Mouse (Mus musculus) thymus, postnatal 4 days (tissue): ENCODE measurements around the gene Usp7.
"Not testable (repeated sequence)": the region's sequence is repeated elsewhere in the genome, so short reads cannot be mapped to it uniquely, and the experiment has no call there.

Experiments used
- DNase-seq: peaks from one replicate; pipeline ENCODE4 v3.0.0; 2021

Gene Usp7

DNA sequence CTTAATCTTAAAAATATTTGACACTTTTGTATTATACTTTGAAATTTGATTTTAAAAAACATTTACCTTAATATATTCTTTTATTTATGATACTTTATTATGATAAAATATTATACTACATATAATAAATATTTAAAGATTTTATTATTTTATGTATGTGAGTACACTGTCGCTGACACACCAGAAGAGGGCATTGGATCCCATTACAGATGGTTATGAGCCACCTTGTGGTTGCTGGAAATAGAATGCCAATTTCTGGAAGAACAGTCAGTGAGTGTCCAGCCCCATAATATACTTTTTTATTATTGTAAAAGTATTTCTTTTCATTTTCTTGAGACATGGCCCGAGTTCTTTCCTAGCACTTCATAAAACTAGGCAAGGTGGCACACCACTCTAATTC, 10.4 kb downstream of the Usp7 start:
- DNase-seq = no peak

DNA sequence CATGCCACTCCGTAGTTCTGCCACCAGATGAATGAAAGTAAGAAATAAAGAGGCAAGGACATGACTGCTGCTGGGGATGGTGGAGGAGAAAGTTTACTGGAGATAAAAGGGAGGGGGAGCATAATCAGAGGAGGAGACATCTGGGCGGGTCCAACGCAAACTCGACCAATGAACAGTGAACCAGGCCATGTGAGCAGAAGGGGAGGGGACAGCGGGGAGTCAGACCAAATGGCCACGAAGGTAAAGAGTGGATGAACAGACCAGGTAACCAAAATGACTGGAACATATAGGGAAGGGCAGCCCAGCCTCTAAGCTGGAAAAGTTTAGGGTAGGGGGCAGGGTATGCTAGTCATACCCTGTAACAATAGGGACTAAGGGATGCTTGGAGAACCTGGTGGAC, 10.9 kb downstream of the Usp7 start:
- no peak for DNase-seq

DNA sequence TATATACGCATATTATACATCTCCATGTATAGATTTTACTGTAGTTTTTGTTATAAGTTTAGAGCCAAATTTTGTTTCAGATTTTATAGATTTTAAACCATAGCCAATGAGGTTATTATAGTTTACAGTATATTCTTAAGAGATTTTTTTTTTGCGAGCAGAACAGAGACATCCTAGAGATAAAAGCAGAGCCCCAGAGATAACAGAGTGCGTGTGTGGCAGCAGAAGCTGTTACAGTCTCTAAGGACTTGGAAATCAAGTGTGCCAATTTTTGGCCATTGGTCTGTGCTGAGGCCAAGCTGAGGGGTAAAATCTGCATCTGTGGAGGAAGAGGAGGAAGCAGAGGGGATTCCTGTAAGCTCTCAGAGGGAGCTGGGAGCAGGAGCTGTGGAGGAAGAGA, 11.9 kb downstream of the Usp7 start:
- no peak for DNase-seq

DNA sequence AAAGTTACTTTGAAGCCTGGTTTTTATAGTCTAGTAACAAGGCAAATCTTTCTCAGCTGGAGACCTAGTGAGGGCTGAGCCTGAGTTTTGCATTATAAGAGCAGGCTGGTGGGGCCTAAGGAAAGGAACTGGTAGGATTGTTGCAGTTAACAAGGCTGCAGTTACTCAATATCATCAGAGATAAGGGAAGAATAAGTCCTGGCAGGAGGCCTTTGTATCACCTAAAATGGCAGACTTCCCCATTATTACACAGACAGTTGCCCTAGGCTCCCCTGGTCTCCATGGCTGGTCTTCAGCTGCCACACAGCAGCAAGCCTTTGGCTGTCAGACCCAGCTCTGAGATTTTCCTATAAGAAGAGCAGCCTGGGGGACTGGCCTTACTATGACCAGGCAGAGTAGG, 13.4 kb downstream of the Usp7 start:
- no peak for DNase-seq

DNA sequence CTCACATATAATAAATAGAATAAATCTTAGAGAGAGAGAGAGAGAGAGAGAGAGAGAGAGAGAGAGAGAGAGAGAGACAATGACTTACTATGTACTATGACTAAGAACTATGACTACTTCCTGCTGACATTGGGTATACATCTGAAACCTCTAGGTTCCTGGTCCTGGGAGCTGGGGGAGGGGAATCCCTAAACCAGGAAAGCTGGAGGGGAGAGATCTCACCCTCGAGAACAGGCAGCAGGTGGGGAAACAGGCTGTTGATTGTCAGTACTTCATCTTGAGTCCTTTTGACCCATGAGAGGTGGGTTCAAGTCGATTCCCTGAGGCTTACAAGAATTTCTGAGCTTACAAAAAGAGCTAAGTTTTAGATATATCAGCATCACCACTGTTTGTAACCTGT, 14.9 kb downstream of the Usp7 start:
- no peak for DNase-seq

DNA sequence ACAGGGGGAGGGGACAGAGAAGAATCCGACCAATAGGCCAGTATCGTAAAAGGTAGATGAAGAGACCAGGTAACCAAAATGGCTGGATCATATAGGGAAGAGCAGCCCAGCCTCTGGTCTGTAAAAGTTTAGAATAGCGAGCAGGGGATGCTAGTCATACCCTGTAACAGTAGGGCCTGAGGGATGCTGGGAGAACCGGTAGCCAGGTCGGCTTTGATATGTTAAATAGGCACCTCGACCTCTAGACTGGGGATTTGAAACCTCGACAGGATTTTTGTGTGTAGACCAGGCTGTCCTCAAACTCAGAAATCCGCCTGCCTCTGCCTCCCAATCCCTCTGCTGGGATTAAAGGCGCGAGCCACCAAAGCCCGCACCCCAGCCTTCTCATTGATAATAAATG, 15.5 kb downstream of the Usp7 start:
- no peak for DNase-seq

DNA sequence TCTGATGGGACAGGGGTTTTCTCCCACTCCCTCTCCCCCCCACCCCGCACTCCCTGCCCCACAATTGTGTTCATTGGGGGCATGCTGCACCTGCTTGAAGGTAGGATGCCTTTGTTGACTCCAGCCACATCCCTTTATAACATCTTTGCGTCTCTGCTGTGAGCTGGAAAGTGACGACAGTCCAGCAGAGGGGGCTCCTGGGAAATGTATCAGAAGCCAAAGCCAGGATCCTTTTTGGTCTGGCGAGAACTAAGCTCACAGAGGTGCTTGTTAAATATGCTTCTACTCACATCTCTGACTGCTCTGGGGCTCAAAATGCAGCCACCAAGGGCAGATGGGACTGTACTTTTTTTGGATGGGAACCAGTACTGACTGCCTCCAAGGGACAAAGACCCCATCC, 21.0 kb downstream of the Usp7 start:
- DNase-seq = peak; percentile 49

DNA sequence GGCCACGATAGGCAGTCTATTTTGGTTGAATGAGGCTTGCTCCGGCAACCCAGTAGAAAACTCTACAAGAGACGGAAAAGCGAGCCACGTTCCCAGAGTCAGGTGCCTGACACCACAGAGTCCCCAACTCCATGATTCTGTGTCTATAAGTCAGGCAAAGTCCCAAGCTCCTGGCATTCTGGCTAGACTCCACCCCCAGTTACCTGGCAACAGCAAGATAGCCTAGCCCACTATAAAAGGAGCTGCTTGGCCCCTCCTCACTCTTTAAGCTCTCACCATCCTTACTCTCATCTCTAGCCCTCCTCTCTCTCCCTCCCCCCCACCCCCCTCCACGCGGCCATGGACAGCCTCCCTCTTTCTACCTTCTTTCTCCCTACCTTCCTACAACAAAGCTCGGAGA, 21.8 kb downstream of the Usp7 start:
- DNase-seq = not testable (repeated sequence)

DNA sequence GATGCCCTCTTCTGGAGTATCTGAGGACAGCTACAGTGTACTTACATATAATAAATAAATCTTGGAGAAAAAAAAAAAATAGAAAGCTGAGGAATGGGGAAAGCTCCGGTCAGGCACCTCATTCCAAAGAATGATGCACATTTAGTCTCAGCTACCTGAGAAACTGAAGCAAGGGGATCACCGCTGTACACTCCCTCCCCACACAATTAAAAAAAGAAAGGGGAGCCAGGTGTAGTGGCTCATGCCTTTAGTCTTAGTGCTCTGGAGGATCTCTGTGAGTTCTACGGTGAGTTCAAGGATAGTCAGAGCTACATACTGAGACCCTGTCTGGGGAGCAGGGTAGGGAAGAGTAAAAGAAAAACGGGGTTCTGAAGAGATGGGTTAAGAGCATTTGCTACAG, 22.6 kb downstream of the Usp7 start:
- DNase-seq = no peak

DNA sequence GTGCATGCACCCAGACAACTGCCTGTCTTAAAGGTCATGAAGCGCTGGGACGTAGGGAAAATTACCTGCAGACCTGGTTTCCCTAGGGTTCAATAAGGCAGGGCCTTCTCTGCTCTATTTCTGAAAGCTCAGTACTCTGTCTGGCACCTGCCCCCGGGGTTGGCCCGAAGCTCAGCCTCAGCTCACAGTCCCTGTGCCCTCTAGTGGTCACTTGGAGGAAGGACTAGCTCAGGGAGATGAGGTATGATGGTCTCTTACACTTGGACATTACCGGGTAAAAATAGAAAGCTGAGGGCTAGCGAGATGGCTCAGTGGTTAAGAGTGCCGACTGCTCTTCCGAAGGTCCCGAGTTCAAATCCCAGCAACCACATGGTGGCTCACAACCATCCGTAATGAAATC, 23.0 kb downstream of the Usp7 start:
- DNase-seq = peak; percentile 82

DNA sequence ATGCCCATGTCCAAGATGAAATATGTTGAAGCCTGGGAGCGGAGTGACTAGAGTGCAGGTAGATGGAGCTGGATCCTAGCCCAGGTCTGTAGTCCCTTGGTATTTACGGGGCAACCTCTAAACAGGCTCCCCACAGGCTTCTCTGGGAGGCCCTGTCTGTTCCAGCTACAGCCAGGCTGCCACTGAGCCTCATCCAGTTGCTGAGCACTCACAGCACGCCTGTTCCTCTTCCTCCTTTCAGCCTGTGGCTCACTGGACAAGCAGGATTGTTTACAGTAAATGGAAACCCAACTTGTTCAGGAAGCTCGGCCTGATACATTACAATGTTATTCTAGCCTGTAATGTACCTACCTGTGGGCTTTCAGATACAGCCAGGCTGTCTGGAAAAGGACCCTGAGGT, 23.5 kb downstream of the Usp7 start:
- DNase-seq = no peak

DNA sequence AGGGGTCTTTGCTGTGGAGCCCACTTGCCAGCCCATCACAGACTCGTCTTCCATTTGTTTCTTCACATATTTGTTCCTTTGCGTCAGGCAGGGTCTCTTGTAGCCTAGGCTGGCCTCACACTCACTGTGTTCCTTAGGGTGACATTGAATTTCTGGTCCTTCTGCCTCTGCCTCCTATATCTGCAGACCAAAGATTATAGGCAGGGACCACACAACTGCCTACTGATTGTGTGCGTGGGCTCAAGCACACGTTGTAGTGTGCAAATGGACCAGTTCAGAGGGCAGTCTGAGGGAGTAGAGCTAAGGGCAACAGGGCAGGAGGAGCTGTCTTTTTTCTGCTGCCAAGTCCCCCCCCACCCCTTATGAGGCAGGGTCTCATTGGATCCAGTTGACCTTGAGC, 24.0 kb downstream of the Usp7 start:
- no peak for DNase-seq

DNA sequence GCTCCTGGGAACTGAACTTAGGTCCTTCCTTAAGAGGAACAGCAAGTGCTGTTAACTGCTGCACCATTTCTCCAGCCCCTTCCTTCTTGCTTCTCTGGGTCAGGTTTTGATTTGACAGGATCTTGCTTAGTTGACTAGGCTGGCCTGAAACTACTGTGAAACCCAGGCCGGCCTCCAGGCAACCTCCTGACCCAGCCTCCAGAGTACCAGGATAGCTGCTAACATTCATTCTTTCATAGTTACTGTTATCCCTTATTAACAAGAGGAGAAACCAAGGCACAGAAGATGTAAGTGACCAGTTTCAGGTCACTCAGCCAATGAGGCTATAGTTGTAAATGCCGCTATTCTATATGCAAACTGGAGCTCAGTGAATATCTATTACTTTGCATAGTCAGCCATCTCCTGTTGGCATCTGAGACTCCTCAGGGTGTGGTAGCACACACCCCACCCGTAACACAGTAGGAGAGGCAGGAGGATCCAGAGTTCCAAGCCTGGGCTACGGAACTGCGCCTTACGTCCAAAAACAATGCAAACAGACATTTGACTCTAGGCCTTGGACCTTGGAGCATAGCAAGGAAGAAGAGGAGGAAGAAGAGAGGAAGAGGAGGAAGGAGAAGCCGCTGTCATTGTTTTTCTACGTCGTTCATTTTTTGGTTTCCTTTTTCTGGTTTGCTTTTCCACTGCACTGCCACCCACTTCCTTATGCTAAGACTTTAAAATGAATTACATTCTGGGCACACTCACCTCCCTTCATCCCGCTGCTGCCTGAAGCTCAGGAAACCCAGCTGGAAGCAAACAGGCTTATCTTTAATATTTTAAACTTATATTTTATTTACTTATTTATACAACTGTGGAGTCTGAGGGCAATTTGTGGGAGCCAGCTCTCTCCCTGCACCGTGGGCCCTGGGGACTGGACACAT, 24.7 kb downstream of the Usp7 start:
- DNase-seq = no peak

DNA sequence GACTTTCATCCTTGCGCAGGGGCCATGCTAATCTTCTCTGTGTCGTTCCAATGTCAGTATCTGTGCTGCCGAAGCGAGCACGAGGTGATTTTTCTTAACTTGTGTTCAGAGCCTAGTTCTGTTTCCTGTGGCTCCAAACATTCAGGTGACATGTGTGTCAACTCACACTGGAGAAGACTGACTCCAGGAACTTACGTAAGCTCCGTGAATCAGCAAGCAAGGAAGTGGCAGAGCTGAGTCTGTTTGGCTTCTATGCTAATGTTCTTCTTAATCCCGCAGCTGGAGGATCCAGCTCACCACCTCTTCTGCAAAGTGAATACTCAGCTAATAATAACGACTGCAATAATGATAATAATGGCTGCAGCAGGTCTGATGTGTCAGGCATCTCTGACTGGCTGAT, 25.9 kb downstream of the Usp7 start:
- DNase-seq = no peak

DNA sequence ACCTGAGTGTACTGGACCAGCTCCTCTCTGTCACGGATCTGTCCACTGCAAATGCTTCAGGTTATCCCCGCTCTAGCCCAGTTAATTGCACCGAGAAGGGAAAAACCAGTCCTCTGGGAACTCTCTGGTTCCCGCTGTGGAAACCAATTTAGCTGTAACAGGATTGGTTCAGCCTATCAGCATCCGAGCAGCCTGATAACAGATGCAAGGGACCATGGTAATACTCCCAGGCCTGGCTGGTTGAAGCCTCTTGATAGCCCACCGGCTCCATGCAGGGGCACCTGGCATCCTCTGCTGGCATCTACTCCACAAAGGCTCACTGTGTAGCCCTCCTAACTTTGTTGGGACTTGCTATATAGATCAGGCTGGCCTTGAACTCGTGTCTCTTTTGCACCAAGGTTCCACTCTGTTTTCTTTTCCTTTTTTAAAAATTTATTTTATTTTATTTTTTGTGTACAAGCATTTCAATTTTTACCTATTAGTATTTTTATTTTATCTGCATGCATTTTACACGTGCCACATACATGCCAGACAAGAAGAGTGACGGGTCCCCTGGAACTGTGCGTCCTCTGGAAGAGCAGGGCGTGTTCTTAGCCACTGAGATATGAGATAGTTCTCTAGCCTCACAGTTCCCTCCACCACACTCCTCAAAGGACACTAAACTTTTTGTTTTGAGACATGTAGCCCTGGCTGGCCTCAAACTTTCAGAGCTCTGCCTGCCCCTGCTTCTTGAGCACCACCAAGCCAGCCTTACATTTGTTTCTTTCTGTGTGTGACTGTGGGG, 27.8 kb downstream of the Usp7 start:
- DNase-seq = no peak

DNA sequence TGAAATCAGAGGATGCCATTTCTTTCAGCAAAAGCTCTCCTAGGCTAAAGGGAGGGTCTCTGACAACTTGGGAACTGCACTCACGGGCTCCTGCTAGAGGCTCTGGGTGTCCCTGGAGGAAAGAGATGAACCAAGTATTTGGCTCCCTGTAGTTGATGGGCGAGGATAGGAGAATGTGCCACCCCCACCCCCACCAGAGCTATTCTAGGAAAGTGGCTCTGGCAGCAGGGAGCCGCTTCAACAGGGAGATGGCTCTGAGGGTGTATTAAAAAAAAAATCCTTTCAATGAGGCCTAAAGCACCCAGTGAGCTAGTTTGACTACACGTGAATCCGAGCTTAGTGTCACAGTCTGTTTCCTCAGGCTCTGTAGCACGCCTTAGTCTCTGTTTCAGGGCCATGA, 29.1 kb downstream of the Usp7 start:
- no peak for DNase-seq

DNA sequence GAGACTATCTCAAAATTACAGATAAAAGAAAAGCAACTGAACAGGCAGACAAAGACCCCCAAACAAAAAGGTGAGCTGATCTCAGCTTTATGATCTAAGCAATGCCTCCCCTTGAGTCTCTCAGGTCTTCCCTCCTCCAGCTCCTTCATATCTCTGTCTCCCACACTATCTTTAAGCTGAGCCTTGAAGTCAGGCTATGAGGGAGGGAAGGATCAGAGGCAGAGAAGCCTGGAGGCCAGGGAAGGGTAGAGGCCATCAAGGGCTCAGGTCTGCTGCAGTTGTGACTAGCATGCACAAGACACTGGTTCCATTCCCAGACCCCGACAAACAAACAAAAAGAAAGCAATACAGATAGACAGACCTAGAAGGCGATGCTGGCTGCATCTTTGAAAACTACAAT, 30.2 kb downstream of the Usp7 start:
- DNase-seq = no peak

DNA sequence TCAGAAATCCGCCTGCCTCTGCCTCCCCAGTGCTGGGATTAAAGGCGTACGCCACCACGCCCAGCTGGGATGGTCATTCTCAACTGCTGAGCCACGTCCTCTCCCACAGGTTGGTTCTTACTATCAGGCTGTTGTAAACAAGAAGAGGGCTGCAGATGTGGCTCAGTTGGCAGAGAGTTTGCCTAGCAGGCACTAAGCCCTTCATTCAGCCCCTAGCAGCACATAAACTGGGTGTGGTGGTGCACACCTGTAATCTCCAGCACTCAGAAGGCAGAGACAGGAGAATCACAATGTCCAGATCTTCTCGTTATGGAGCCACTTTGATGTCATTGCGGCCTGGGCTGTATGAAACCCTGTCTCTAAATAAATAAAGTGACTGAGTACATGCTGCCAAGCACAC, 31.1 kb downstream of the Usp7 start:
- no peak for DNase-seq

DNA sequence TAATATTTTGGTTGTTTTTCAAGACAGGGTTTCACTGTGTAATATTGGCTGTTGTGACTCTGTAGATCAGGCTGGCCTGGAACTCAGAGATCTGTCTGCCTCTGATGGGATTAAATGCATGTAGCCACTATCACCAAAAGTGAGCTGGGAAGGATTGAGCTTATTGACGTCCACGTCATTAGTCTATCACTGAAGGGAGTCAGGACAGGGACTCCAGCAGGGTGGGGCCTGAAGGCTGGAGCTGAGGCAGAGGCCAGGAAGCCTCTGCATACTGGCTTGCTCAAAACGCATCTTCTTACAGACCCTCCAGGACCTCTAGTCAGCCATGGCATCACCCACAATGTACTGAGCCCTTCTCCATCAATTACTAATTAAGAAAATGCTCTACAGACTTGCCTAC, 33.1 kb downstream of the Usp7 start:
- DNase-seq = no peak

DNA sequence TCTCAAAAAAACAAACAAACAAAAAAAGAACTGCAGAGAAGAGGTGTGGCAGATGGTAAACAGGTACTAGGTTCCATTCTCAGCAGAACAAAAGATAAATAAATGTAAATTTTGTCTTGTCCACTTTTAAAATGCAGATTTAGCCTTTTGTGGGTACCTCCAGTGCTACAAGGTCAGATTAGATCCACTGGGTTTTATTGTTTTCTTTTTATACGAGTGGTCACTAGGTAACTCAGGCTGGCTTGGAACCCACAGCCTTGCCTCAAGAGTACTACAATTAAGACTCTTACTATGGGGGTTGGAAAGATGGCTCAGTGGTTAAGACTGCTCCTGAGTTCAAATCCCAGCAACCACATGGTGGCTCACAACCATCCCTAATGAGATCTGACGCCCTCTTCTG, 33.9 kb downstream of the Usp7 start:
- no peak for DNase-seq

DNA sequence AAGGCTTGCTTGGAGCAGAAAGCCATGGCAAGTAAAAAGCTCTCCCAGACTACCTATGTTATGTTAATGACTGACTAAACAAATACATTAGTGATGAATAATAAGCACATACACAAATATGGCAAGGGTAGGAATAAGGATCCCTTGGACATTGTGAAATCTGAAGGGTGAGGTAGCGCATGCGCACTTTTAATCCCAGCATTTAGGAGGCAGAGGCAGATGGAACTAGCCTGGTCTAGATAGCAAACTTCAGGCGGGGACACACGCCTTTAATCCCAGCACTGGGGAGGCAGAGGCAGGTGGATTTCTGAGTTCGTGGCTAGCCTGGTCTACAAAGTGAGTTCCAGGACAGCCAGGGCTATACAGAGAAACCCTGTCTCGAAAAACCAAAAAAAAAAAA, 34.5 kb downstream of the Usp7 start:
- DNase-seq = not testable (repeated sequence)

DNA sequence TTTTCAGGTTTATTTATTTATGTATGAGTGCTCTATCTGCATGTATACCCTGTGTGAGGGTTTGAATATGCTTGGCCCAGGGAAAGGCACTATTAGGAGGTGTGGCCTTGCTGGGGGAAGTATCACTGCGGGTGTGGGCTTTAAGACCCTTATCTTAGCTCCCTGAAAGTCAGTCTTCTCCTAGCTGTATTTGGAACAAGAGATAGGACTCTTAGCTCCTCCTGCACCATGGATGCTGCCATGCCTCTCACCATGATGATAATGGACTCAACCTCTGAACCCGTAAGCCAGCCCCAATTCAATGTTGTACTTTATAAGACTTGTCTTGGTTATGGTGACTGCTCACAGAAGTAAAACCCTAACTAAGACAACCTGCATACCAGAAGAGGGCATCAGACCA, 39.8 kb downstream of the Usp7 start:
- DNase-seq = no peak

DNA sequence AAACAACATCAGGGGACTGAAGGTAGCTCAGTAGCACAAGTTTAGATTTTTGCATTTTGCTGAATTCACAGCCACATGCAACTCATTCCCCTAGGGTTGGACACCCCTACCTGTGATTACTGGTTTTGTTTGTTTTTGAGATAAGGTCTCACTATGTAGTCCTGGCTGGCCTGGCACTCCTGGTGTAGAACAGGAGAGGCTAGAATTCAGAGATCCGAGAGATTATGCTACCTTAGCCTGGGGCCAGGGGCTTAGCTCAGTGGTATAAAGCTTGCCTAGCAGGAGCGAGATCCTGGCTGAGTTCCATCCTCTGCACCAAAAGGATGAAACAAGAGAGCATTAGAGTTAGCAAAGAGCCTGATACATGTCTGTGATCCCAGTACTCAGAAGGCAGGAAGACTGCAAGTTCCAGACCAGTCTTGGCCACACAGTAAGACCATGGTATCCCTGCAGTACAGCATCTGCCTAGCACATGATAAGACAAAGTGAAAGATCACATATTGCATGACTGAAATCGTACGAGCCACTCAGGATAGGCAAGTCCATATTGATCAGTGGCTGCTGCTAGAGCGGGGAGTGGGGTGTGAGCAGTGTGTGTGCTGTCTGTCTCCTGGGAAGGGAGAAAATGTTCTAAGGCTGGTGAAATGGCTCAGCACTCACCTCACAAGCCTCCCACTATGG, 40.4 kb downstream of the Usp7 start:
- no peak for DNase-seq

DNA sequence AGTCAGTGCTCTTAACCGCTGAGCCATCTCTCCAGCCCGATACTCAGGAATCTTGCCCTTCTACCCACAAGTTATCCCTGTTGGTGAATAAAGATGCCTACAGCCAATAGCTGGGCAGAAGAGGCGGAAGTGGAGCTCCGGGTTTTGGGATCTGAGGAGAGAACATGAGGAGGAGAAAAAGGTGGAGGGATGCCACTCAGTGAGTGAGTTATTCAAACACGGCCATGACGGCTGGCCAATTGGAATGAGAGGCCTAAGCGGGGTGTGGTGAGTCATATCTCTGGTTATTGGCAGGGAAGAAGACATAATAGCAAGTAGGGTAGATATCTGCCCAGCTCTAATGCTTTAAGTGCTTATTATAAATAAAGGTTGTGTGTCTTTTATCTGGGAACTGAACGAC, 43.2 kb downstream of the Usp7 start:
- no peak for DNase-seq
